Mouse (Mus musculus): Measurements from ENCODE around the gene Sdf2. TPM values are rescaled to one million over a fixed set of nuclear protein-coding genes. Genes with fewer than 3 reads are reported as not detected.
"Not testable (repeated sequence)": the region's sequence is repeated elsewhere in the genome, so short reads cannot be mapped to it uniquely, and the experiment has no call there.

The Sdf2 gene
- polyA plus RNA-seq, 2 experiments, result 93.8 to 125 TPM

DNA sequence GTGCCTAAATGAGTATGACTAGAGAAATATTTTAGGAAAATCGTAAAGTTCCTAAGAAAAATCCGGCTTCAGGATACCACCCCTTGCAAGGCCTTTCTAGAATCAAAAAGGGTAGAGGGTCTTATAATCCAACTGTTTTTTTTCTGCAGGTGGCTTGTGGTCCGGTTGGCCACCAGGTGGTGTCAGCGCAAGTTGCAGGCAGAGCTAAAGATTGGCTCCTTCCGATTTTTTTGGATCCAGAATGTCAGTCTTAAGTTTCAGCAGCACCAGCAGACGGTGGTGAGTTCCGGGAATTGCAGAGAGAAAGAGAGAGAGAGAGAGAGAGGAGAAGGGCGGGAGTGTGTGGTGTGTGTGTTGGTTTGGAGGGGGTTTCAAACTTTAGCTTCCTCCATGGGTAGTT, 17.0 kb downstream of the Sdf2 start:
- no peak for TF ChIP-seq POLR2A (IDR thresholded peaks at IDR 0.05; ENCODE audit: borderline replicate concordance, extremely low read depth, insufficient read depth, insufficient read length)
- Histone ChIP-seq H3K9me3 (ENCODE audit: control insufficient read depth, low read length) (no peaks in the 10 kb centered on the region), H3K27ac (replicated peaks; ENCODE audit: low read depth, low read length) (no peak overlapping the region), H3K4me2 (replicated peaks; ENCODE audit: low read depth, low read length, severe bottlenecking) (peak overlapping the region; percentile 62), H3K4me1 (ENCODE audit: control insufficient read depth, insufficient read depth, low read length) (peaks cover 3% of the 10 kb centered on the region; the same call in 1 of the 2 replicates), H3K27me3 (ENCODE audit: control insufficient read depth, insufficient read depth, low read length) (no peaks in the 10 kb centered on the region), H3K4me3 (replicated peaks; ENCODE audit: low read length) (peak overlapping the region; percentile 91), H3K9ac (ENCODE audit: low read depth, low read length, severe bottlenecking) (0 out of 2 replicates have a peak overlapping the region, but pooled peaks have one; percentile 77), H3K36me3 (ENCODE audit: control insufficient read depth, insufficient read depth, low read length) (peaks cover 44% of the 10 kb centered on the region)
- DNase-seq (ENCODE audit: low spot score) (peak; percentile 84), ATAC-seq (ENCODE audit: low FRiP score, low read depth) (no peak; the same call in 1 of the 2 replicates)
- WGBS, result 6% methylated on average over 8 of the region's 8 CpGs

DNA sequence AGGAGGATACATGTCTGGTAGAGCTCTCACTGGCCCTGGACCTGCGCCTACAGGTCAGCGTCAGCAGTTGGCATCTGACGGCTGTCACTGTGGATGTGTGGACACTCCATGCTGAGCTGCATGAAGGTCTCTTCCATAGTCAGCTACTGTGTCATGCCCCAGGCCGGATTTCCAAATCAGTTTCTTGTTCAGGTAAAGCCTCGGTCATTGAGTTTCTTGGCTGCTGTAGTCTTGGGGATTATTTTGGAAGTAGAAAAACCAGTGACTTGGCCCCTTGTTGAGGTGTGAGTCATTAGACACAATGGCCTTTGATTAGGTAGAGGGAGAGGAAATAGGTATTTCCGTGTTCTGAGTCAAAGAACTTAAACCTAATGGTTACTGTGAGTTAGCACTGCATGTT, 20.0 kb downstream of the Sdf2 start:
- Histone ChIP-seq H3K36me3 (ENCODE audit: control insufficient read depth, insufficient read depth, low read length) (peaks cover 71% of the 10 kb centered on the region), H3K27me3 (ENCODE audit: control insufficient read depth, insufficient read depth, low read length) (no peaks in the 10 kb centered on the region), H3K4me3 (replicated peaks; ENCODE audit: low read length) (no peak overlapping the region), H3K4me1 (ENCODE audit: control insufficient read depth, insufficient read depth, low read length) (peaks cover 3% of the 10 kb centered on the region; the same call in 1 of the 2 replicates), H3K4me2 (replicated peaks; ENCODE audit: low read depth, low read length, severe bottlenecking) (no peak overlapping the region), H3K9me3 (ENCODE audit: control insufficient read depth, low read length) (no peaks in the 10 kb centered on the region), H3K27ac (replicated peaks; ENCODE audit: low read depth, low read length) (no peak overlapping the region), H3K9ac (ENCODE audit: low read depth, low read length, severe bottlenecking) (no peak overlapping the region)
- TF ChIP-seq POLR2A (IDR thresholded peaks at IDR 0.05; ENCODE audit: borderline replicate concordance, extremely low read depth, insufficient read depth, insufficient read length), result no peak
- WGBS, result 88% methylated on average over 6 of the region's 6 CpGs
- DNase-seq (ENCODE audit: low spot score) (no peak), ATAC-seq (ENCODE audit: low FRiP score, low read depth) (no peak)

DNA sequence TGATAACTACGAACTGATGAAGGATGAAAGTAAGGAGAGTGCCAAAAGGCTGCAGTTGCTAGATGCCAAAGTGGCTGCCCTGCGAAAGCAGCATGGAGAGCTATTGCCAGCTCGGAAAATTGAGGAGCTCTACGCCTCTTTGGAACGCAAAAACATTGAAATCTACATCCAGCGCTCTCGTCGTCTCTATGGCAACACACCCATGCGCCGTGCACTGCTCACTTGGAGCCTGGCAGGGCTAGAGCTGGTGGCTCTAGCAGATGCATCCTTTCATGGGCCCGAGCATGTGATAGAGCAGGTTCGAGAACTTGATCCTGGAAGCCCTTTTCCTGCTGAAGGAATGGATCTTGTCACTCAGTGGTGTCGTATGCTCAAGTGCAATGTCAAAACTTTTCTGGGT, 26.4 kb downstream of the Sdf2 start:
- no peak overlapping the region for H3K4me3 ChIP-seq (replicated peaks; ENCODE audit: low read length)
- peaks cover 95% of the 10 kb centered on the region for H3K36me3 ChIP-seq (ENCODE audit: control insufficient read depth, insufficient read depth, low read length)
- no peak for DNase-seq (ENCODE audit: low spot score)
- H3K27me3 ChIP-seq (ENCODE audit: control insufficient read depth, insufficient read depth, low read length), result no peaks in the 10 kb centered on the region
- no peak overlapping the region for H3K27ac ChIP-seq (replicated peaks; ENCODE audit: low read depth, low read length)
- 91% methylated on average over 13 of the region's 13 CpGs for WGBS
- no peak for TF ChIP-seq POLR2A (IDR thresholded peaks at IDR 0.05; ENCODE audit: borderline replicate concordance, extremely low read depth, insufficient read depth, insufficient read length)
- no peak overlapping the region for H3K9ac ChIP-seq (ENCODE audit: low read depth, low read length, severe bottlenecking)
- no peak overlapping the region for H3K4me2 ChIP-seq (replicated peaks; ENCODE audit: low read depth, low read length, severe bottlenecking)
- H3K9me3 ChIP-seq (ENCODE audit: control insufficient read depth, low read length), result no peaks in the 10 kb centered on the region
- no peaks in the 10 kb centered on the region for H3K4me1 ChIP-seq (ENCODE audit: control insufficient read depth, insufficient read depth, low read length)
- ATAC-seq (ENCODE audit: low FRiP score, low read depth), result no peak

DNA sequence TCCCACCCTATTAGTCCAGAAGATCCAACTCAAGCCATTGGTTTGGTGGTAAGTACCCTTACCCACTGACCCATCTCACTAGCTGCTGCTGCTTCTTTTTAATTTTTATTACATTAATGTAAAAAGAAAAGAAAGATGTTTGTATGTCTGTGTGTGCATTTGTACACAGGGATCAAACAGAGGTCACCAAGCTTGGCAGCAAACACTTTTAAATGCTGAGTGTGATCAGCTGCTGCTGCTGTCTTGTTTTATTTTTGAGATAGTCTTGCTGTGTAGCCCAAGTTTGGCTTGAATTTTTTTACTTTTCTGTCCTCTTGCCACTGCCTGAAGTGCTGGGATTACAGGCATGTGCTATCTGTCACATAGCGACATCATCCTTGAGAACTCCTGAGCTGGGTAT, 30.1 kb downstream of the Sdf2 start:
- TF ChIP-seq POLR2A (IDR thresholded peaks at IDR 0.05; ENCODE audit: borderline replicate concordance, extremely low read depth, insufficient read depth, insufficient read length), result no peak
- no peak overlapping the region for H3K9ac ChIP-seq (ENCODE audit: low read depth, low read length, severe bottlenecking)
- no peaks in the 10 kb centered on the region for H3K9me3 ChIP-seq (ENCODE audit: control insufficient read depth, low read length)
- H3K27me3 ChIP-seq (ENCODE audit: control insufficient read depth, insufficient read depth, low read length), result no peaks in the 10 kb centered on the region
- no peak overlapping the region for H3K4me3 ChIP-seq (replicated peaks; ENCODE audit: low read length)
- ATAC-seq (ENCODE audit: low FRiP score, low read depth) (no peak), DNase-seq (ENCODE audit: low spot score) (no peak)
- 100% methylated on average over 1 of the region's 1 CpGs for WGBS
- no peak overlapping the region for H3K27ac ChIP-seq (replicated peaks; ENCODE audit: low read depth, low read length)
- H3K36me3 ChIP-seq (ENCODE audit: control insufficient read depth, insufficient read depth, low read length), result peaks cover 98% of the 10 kb centered on the region
- no peak overlapping the region for H3K4me2 ChIP-seq (replicated peaks; ENCODE audit: low read depth, low read length, severe bottlenecking)
- H3K4me1 ChIP-seq (ENCODE audit: control insufficient read depth, insufficient read depth, low read length), result no peaks in the 10 kb centered on the region

DNA sequence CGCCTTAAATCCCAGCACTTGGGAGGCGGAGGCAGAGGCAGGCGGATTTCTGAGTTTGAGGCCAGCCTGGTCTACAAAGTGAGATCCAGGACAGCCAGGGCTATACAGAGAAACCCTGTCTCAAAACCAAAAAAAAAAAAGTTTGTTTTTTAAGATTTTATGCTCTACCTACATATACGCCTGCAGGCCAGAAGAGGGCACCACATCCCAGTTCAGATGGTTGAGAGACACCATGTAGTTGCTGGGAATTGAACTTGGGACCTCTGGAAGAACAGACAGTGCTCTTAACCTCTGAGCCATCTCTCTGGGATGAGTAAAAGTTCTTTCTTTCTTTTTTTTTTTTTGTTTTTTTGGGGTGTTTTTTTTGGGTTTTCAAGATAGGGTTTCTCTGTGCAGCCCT, 30.6 kb downstream of the Sdf2 start:
- WGBS, result 94% methylated on average over 4 of the region's 4 CpGs
- not testable (repeated sequence) for H3K4me3 ChIP-seq (replicated peaks; ENCODE audit: low read length); H3K9me3 ChIP-seq (ENCODE audit: control insufficient read depth, low read length); H3K9ac ChIP-seq (ENCODE audit: low read depth, low read length, severe bottlenecking); H3K4me2 ChIP-seq (replicated peaks; ENCODE audit: low read depth, low read length, severe bottlenecking); DNase-seq (ENCODE audit: low spot score); ATAC-seq (ENCODE audit: low FRiP score, low read depth); H3K27me3 ChIP-seq (ENCODE audit: control insufficient read depth, insufficient read depth, low read length); H3K4me1 ChIP-seq (ENCODE audit: control insufficient read depth, insufficient read depth, low read length); H3K27ac ChIP-seq (replicated peaks; ENCODE audit: low read depth, low read length)
- H3K36me3 ChIP-seq (ENCODE audit: control insufficient read depth, insufficient read depth, low read length), result peaks cover 100% of the 10 kb centered on the region

DNA sequence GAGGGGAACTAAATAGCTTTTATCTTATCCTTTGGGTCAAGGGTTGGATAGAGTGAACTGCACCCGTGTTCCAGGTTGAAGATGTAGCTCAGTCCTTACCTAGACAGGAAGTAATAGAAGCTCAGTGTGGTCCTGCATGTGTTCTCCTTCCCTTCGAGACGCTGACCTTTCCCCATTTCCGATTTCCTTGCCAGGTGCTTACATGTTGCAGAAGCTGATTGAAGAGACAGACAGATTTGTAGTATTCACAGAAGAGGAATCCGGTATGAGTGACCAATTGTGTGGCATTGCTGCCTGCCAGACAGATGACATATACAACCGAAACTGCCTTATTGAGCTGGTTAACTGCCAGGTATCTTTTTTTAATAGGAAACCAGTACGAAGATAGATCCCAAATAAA, 33.3 kb downstream of the Sdf2 start:
- Histone ChIP-seq H3K9me3 (ENCODE audit: control insufficient read depth, low read length) (no peaks in the 10 kb centered on the region), H3K4me2 (replicated peaks; ENCODE audit: low read depth, low read length, severe bottlenecking) (no peak overlapping the region), H3K4me3 (replicated peaks; ENCODE audit: low read length) (no peak overlapping the region), H3K27me3 (ENCODE audit: control insufficient read depth, insufficient read depth, low read length) (no peaks in the 10 kb centered on the region), H3K9ac (ENCODE audit: low read depth, low read length, severe bottlenecking) (no peak overlapping the region), H3K27ac (replicated peaks; ENCODE audit: low read depth, low read length) (no peak overlapping the region), H3K4me1 (ENCODE audit: control insufficient read depth, insufficient read depth, low read length) (no peaks in the 10 kb centered on the region), H3K36me3 (ENCODE audit: control insufficient read depth, insufficient read depth, low read length) (peaks cover 99% of the 10 kb centered on the region)
- TF ChIP-seq POLR2A (IDR thresholded peaks at IDR 0.05; ENCODE audit: borderline replicate concordance, extremely low read depth, insufficient read depth, insufficient read length), result no peak
- no peak for ATAC-seq (ENCODE audit: low FRiP score, low read depth)
- WGBS, result 84% methylated on average over 7 of the region's 7 CpGs
- DNase-seq (ENCODE audit: low spot score), result no peak

Data from limb, embryonic 14.5 days (tissue).